Mouse (Mus musculus) olfactory bulb, adult 2 months (tissue): ENCODE data around the gene Scn4b. TPM values are rescaled to one million over a fixed set of nuclear protein-coding genes. Genes with fewer than 3 reads are reported as not detected.
A peak's percentile ranks its signal among the peaks of the same experiment; 100 is the strongest.

Experiments
- H3K27ac ChIP-seq: fragments of 200-500 bp; 2 replicates; pipeline ENCODE4 v1.5.1; 2012; ENCODE audit warnings: low read depth, low read length; ENCODE audit not compliant: insufficient read depth
- H3K4me1 ChIP-seq: fragments of 200-500 bp; 2 replicates; pipeline ENCODE4 v1.6.1; 2012; ENCODE audit warnings: low read length; ENCODE audit not compliant: control insufficient read depth, insufficient read depth
- H3K4me3 ChIP-seq: fragments of 200-500 bp; 2 replicates; pipeline ENCODE4 v1.5.1; 2012; ENCODE audit warnings: mild to moderate bottlenecking, low read depth, low read length, moderate library complexity; ENCODE audit not compliant: insufficient read depth
- CTCF ChIP-seq: fragments of 200-500 bp; IDR thresholded peaks from 2 replicates; pipeline ENCODE4 v1.5.1; 2012; ENCODE audit warnings: low read depth, mild to moderate bottlenecking, low read length, moderate library complexity; ENCODE audit not compliant: insufficient read depth
- POLR2A ChIP-seq: fragments of 200-500 bp; IDR thresholded peaks from 2 replicates; pipeline ENCODE4 v1.6.1; 2012; ENCODE audit warnings: mild to moderate bottlenecking, low read depth, low read length, moderate library complexity; ENCODE audit not compliant: insufficient read depth
- WGBS: fragments of 180-500 bp; shearing (Covaris S2); methylation state at CpG from one replicate; pipeline ENCODE4 v1.1.7; 2018; 5-methylcytosine and 5-hydroxymethylcytosine counted together
- polyA plus RNA-seq: library from polyadenylated mRNA; stranded (reverse); fragments of >200 nt; gene quantifications from 2 replicates; pipeline ENCODE4 v1.2.4, GENCODE M21; 2012; ENCODE audit warnings: low replicate concordance; ENCODE audit not compliant: missing spikeins, insufficient read depth, insufficient read length

Gene Scn4b
- polyA plus RNA-seq, 1 experiment: not detected

- H3K4me3 ChIP-seq: peak overlapping the region; percentile 35
- TF ChIP-seq POLR2A (no peak), CTCF (no peak)
- H3K4me1 ChIP-seq: peaks cover 9% of the 10 kb centered on the region; the same call in 1 of the 2 replicates
- WGBS: 9% methylated on average over 14 of the region's 14 CpGs
- no peak overlapping the region for H3K27ac ChIP-seq
Observed at GRCm38 (mm10) chr9:45115706-45116105, 22.5 kb upstream of the Scn4b start.

- no peak overlapping the region for H3K4me3 ChIP-seq
- H3K27ac ChIP-seq: no peak overlapping the region
- H3K4me1 ChIP-seq: peaks cover 11% of the 10 kb centered on the region; the same call in 1 of the 2 replicates
- TF ChIP-seq CTCF (no peak), POLR2A (no peak)
- 81% methylated on average over 9 of the region's 9 CpGs for WGBS
Observed at GRCm38 (mm10) chr9:45116819-45117218, 21.4 kb upstream of the Scn4b start.

GRCm38 (mm10) chr9:45117741-45118431, 20.3 kb upstream of the Scn4b start, which contains the start of gene Scn2b:
TSS of gene Scn2b (plus strand) at chr9:45117782.
- WGBS: 2% methylated on average over 13 of the region's 13 CpGs

GRCm38 (mm10) chr9:45118552-45118951, 19.6 kb upstream of the Scn4b start:
- 25% methylated on average over 10 of the region's 10 CpGs for WGBS
- H3K4me1 ChIP-seq: peaks cover 13% of the 10 kb centered on the region; the same call in 1 of the 2 replicates
- peak overlapping the region; percentile 42 for H3K4me3 ChIP-seq
- no peak for TF ChIP-seq POLR2A
- TF ChIP-seq CTCF: no peak
- no peak overlapping the region for H3K27ac ChIP-seq

More at GRCm38 (mm10) chr9:45117741-45118431, 20.3 kb upstream of the Scn4b start, which contains the start of gene Scn2b:
- Histone ChIP-seq H3K4me1 (peaks cover 13% of the 10 kb centered on the region; the same call in 1 of the 2 replicates), H3K4me3 (peak within 1 kb of the TSS; percentile 57), H3K27ac (peak within 1 kb of the TSS; percentile 73)
- TF ChIP-seq CTCF: no peak
- no peak for TF ChIP-seq POLR2A

GRCm38 (mm10) chr9:45119316-45119953, 18.8 kb upstream of the Scn4b start:
- Histone ChIP-seq H3K27ac (no peak overlapping the region), H3K4me3 (no peak overlapping the region), H3K4me1 (peaks cover 13% of the 10 kb centered on the region; the same call in 1 of the 2 replicates)
- TF ChIP-seq CTCF (no peak), POLR2A (no peak)
- 95% methylated on average over 8 of the region's 8 CpGs for WGBS

- Histone ChIP-seq H3K4me1 (peaks cover 13% of the 10 kb centered on the region; the same call in 1 of the 2 replicates), H3K4me3 (no peak overlapping the region)
- 90% methylated on average over 14 of the region's 14 CpGs for WGBS
Observed at GRCm38 (mm10) chr9:45119954-45120530, 18.2 kb upstream of the Scn4b start.

GRCm38 (mm10) chr9:45120567-45120966, 17.6 kb upstream of the Scn4b start:
- WGBS: 94% methylated on average over 6 of the region's 6 CpGs
- Histone ChIP-seq H3K4me1 (peaks cover 13% of the 10 kb centered on the region; the same call in 1 of the 2 replicates), H3K4me3 (no peak overlapping the region), H3K27ac (no peak overlapping the region)
- no peak for TF ChIP-seq POLR2A
- no peak for TF ChIP-seq CTCF

More at GRCm38 (mm10) chr9:45119954-45120530, 18.2 kb upstream of the Scn4b start:
- H3K27ac ChIP-seq: no peak overlapping the region
- TF ChIP-seq POLR2A (no peak), CTCF (no peak)

- H3K4me3 ChIP-seq: no peak overlapping the region
- H3K27ac ChIP-seq: no peak overlapping the region
Observed at GRCm38 (mm10) chr9:45121001-45121400, 17.2 kb upstream of the Scn4b start.

More at GRCm38 (mm10) chr9:45121001-45121400, 17.2 kb upstream of the Scn4b start:
- H3K4me1 ChIP-seq: peaks cover 13% of the 10 kb centered on the region; the same call in 1 of the 2 replicates
- TF ChIP-seq CTCF: no peak
- no peak for TF ChIP-seq POLR2A
- WGBS: 55% methylated on average over 6 of the region's 6 CpGs
